Mouse (Mus musculus) liver, adult 2 months (tissue): ENCODE data around the gene Pygb. TPM values are rescaled to one million over a fixed set of nuclear protein-coding genes. Genes with fewer than 3 reads are reported as not detected.

Experiments
- DNase-seq: peaks from one replicate; pipeline ENCODE4 v3.0.0-alpha.2; 2011; ENCODE audit warnings: low read depth, low spot score; ENCODE audit errors: extremely low read depth
- H3K27ac ChIP-seq: fragments of 200-500 bp; replicated peaks from 2 replicates; pipeline ENCODE4 v1.5.1; 2012; ENCODE audit warnings: low read depth, mild to moderate bottlenecking, control low read depth, inconsistent platforms, low read length; ENCODE audit not compliant: insufficient read depth
- H3K27me3 ChIP-seq: fragments of 200-500 bp; 2 replicates; pipeline ENCODE4 v1.6.1; 2012; ENCODE audit warnings: mild to moderate bottlenecking, moderate library complexity, low read length, inconsistent platforms; ENCODE audit not compliant: control insufficient read depth, insufficient read depth
- H3K36me3 ChIP-seq: fragments of 200-500 bp; 2 replicates; pipeline ENCODE4 v1.6.1; 2012; ENCODE audit warnings: low read length, inconsistent platforms; ENCODE audit not compliant: control insufficient read depth, insufficient read depth
- H3K4me1 ChIP-seq: fragments of 200-500 bp; 2 replicates; pipeline ENCODE4 v1.6.1; 2011; ENCODE audit warnings: low read length; ENCODE audit not compliant: control insufficient read depth, insufficient read depth
- H3K4me3 ChIP-seq: fragments of 200-500 bp; 2 replicates; pipeline ENCODE4 v1.5.1; 2011; ENCODE audit warnings: low read depth, mild to moderate bottlenecking, control low read depth, low read length, moderate library complexity; ENCODE audit not compliant: insufficient read depth
- H3K79me2 ChIP-seq: fragments of 200-500 bp; 2 replicates; pipeline ENCODE4 v1.6.1; 2012; ENCODE audit warnings: inconsistent platforms, mild to moderate bottlenecking, low read length, moderate library complexity; ENCODE audit not compliant: control insufficient read depth, insufficient read depth
- H3K9ac ChIP-seq: fragments of 200-500 bp; 2 replicates; pipeline ENCODE4 v1.6.1; 2012; ENCODE audit warnings: low read depth, mild to moderate bottlenecking, control low read depth, inconsistent platforms, low read length
- CTCF ChIP-seq: fragments of 200-500 bp; IDR thresholded peaks from 2 replicates; pipeline ENCODE4 v1.5.1; 2011; ENCODE audit warnings: low read depth, low read length, control low read depth
- POLR2A ChIP-seq: fragments of 200-500 bp; IDR thresholded peaks from 2 replicates; pipeline ENCODE4 v1.6.1; 2011; ENCODE audit warnings: low read length, control low read depth; ENCODE audit not compliant: insufficient read depth; ENCODE audit errors: extremely low read depth
- WGBS: fragments of 180-500 bp; shearing (Covaris S2); methylation state at CpG from one replicate; pipeline ENCODE4 v1.1.7; 2018; 5-methylcytosine and 5-hydroxymethylcytosine counted together
- polyA plus RNA-seq: library from polyadenylated mRNA; depleted of rRNA; stranded (reverse); fragments of >200 nt; gene quantifications from 2 replicates; pipeline ENCODE4 v1.2.3, GENCODE M21; 2012
- total RNA-seq: library from RNA; depleted of rRNA; stranded (reverse); fragments of >200 nt; gene quantifications from 2 replicates; pipeline ENCODE4 v1.2.3, GENCODE M21; 2014

Gene Pygb
- total and polyA plus RNA-seq, 2 experiments, result 3.3 to 4.8 TPM

DNA sequence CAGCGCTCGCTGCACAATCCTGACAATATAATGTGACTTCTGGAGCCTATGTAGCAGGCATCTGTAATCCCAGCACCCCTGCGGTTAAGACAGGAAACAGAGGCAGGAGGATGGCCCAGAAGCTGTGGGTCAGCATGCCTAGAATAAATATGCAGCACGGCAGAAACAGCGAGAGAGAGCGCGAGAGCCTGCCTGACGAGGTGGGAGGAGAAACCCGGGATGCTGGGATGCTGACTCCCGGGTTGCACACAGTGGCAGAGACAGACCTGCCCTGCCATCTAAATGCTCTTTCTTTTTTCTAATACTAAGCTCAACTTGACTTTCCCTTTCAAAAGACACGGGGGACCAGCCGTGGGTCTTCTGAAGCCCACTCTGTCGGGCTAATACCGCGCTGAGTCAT, 50.4 kb downstream of the Pygb start:
- 81% methylated on average over 15 of the region's 15 CpGs for WGBS
- Histone ChIP-seq H3K4me1 (no peaks in the 10 kb centered on the region), H3K4me3 (no peak overlapping the region), H3K79me2 (no peaks in the 10 kb centered on the region), H3K27ac (no peak overlapping the region), H3K27me3 (no peaks in the 10 kb centered on the region), H3K9ac (no peak overlapping the region), H3K36me3 (peaks cover 3% of the 10 kb centered on the region; the same call in 1 of the 2 replicates)
- TF ChIP-seq CTCF (no peak), POLR2A (no peak)
- no peak for DNase-seq

DNA sequence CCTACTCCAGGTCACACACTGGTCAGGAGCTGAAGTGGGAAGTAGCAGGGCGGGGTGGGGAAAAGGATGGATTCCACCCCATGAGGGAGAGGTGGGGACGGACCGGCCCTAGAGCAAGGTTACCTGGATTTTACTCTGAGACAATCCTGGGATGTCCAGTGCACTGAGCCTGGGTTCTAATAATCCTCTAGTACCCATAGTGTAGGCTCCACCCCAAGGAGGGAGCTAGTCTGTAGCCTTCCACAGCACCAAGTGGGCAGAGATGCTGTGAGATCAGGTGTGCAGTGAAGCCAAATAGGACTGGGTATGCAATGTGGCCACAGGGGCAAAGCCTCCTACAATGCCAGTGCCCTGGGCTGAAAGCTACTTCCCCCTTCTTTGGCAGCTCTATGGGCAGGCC, 51.2 kb downstream of the Pygb start:
- H3K79me2 ChIP-seq, result no peaks in the 10 kb centered on the region
- H3K27ac ChIP-seq, result no peak overlapping the region
- WGBS, result 96% methylated on average over 3 of the region's 3 CpGs
- DNase-seq, result no peak
- H3K36me3 ChIP-seq, result peaks cover 3% of the 10 kb centered on the region; the same call in 1 of the 2 replicates
- no peak overlapping the region for H3K9ac ChIP-seq
- H3K4me1 ChIP-seq, result no peaks in the 10 kb centered on the region
- H3K4me3 ChIP-seq, result no peak overlapping the region
- H3K27me3 ChIP-seq, result no peaks in the 10 kb centered on the region
- TF ChIP-seq CTCF, result no peak
- TF ChIP-seq POLR2A, result no peak

DNA sequence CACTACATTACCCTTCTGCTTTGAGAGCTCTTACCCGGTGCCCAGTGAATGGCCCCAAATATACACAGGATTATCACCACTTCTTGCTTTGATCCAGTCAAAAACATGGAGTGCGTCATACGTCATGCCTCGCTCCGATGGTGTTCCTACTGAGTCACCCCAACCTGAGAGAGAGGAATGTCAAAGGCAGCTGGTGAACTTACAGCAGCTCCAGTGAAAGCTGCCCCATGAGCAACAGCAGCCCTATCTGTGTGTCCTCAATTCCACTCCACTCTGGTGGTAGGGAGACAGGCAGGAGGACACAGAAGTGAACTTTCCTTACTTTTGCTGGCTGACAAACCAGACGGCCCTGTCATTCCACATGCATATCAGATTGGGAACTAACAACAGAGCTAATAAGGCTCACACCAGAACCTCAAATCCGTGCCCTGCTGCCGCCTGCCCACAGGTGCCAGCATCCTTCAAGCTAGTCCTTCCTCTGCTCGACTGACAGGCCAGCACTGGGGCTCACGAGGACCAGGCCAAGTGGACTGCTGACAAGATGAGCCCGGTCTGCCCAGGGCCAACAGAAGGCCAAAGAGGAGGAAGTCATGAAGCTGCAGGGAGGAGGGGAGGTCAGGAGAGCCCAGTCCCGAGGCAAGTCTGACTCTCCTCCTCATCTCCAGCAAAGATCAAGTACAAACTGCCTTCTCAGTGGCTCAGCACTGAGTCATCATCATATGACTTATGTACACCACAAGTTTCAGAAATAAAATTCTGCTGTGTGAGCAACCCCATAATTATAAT, 53.3 kb downstream of the Pygb start:
- TF ChIP-seq CTCF, result no peak
- no peak for TF ChIP-seq POLR2A
- no peaks in the 10 kb centered on the region for H3K79me2 ChIP-seq
- WGBS, result 79% methylated on average over 12 of the region's 12 CpGs
- peak overlapping the region; percentile 27 for H3K27ac ChIP-seq
- H3K4me1 ChIP-seq, result no peaks in the 10 kb centered on the region
- no peak overlapping the region for H3K4me3 ChIP-seq
- peak; percentile 51 for DNase-seq
- H3K9ac ChIP-seq, result no peak overlapping the region
- H3K27me3 ChIP-seq, result no peaks in the 10 kb centered on the region
- H3K36me3 ChIP-seq, result peaks cover 3% of the 10 kb centered on the region; the same call in 1 of the 2 replicates

DNA sequence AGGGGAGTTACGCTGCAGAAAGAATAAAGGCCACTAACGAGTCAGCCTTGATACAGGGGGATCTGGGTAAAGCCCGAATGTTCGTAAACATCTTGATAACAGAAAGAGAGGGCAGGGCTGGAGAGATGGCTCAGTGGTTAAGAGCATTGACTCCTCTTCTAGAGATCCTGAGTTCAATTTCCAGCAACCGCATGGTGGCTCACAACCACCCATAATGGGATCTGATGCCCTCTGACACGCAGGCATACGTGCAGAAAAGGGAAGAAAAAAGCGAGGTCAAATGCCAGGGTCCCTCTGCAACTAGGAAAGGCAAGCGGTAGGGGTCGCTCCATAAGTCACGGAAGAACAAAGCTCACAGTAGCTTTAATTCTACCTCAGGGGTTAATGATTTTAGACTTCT, 54.6 kb downstream of the Pygb start:
- Histone ChIP-seq H3K27me3 (no peaks in the 10 kb centered on the region), H3K27ac (peak overlapping the region; percentile 35), H3K9ac (no peak overlapping the region), H3K79me2 (no peaks in the 10 kb centered on the region), H3K36me3 (peaks cover under 1% of the 10 kb centered on the region; the same call in 1 of the 2 replicates), H3K4me1 (no peaks in the 10 kb centered on the region), H3K4me3 (no peak overlapping the region)
- 88% methylated on average over 11 of the region's 11 CpGs for WGBS
- TF ChIP-seq POLR2A, result no peak
- no peak for TF ChIP-seq CTCF
- no peak for DNase-seq

DNA sequence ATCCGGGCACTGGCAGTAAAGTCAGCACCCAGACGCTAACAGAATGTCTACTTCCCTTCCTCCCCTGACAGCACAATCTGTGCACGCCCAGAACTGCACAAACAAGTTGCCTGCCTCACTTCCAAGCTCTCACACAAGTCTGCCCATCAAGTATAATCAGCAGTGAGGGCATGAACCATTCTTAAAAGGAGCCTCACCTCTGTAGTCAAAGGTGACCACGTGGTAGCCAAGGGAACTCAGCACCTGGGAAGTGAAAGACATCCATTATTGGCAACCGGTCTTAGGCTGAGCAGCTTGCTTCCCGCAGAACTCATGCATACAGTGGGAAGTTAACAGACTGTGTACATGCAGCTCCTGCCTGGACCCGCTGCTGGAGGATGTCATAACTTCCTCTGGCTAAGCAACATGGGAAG, 55.5 kb downstream of the Pygb start:
- Histone ChIP-seq H3K4me3 (no peak overlapping the region), H3K27ac (no peak overlapping the region), H3K9ac (no peak overlapping the region), H3K4me1 (no peaks in the 10 kb centered on the region), H3K79me2 (no peaks in the 10 kb centered on the region), H3K36me3 (peaks cover 2% of the 10 kb centered on the region; the same call in 1 of the 2 replicates), H3K27me3 (no peaks in the 10 kb centered on the region)
- WGBS, result 73% methylated on average over 7 of the region's 7 CpGs
- peak; percentile 26 for DNase-seq
- TF ChIP-seq POLR2A, result no peak
- no peak for TF ChIP-seq CTCF

DNA sequence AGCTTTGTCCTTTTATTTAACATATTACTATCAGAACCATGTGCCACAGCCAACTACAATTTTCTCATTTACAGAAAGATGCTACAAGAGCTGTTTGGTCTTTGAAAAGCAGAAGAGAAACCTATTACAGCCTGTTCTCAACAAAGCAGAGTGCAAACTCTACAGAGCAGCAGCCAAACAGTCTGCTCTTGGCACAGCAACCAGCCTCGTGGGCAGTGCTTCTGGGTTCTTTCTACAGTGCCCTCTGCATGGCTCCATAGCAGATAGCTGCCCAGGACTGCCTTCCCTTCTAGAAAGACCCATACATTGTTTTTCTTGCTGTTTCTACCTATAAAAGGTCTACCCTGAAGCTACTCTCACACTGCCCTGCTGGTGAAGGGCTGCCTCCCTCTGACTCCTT, 58.3 kb downstream of the Pygb start:
- Histone ChIP-seq H3K9ac (no peak overlapping the region), H3K27me3 (no peaks in the 10 kb centered on the region), H3K4me3 (no peak overlapping the region), H3K79me2 (no peaks in the 10 kb centered on the region), H3K36me3 (peaks cover 6% of the 10 kb centered on the region; the same call in 1 of the 2 replicates), H3K4me1 (no peaks in the 10 kb centered on the region), H3K27ac (no peak overlapping the region)
- peak; percentile 16 for DNase-seq
- no peak for TF ChIP-seq POLR2A
- TF ChIP-seq CTCF, result no peak
- 44% methylated on average over 1 of the region's 1 CpGs for WGBS
